Mouse (Mus musculus) adrenal gland, adult 8-10 months (tissue): ENCODE measurements around the gene Ssr2. TPM values are rescaled to one million over a fixed set of nuclear protein-coding genes. Genes with fewer than 3 reads are reported as not detected.

Experiments used
- DNase-seq: peaks from one replicate; pipeline ENCODE4 v3.0.0; 2022
- microRNA-seq, 2 experiments: library from miRNA; unstranded; fragments of <30 nt; microRNA quantifications; one replicate each; pipeline ENCODE4 v1.2.0; 2022
- total RNA-seq, 4 experiments: library from RNA; stranded (reverse); gene quantifications; 2 replicates each; pipeline ENCODE4 v1.2.4; 2022

The Ssr2 gene
- total RNA-seq, 4 experiments from 2014 or later, result 139 to 217 (median 172) TPM

DNA sequence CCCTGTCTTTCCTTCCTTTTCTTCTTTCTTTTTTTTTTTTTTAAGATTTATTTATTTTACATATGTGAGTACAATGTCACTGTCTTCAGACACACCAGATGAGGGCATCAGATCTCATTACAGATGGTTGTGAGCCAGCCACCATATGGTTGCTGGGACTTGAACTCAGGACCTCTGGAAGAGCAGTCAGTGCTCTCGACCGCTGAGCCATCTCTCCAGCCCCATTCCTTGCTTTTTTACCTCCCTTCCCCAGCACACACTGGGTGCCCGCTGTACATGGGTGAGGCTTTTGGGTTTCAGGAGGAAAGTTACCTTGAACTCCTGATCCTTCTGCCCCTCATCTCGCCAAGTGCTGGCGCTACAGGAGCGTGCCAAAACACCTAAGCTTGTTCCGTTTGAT is 49.9 kb downstream of the Ssr2 start:
- no peak for DNase-seq

DNA sequence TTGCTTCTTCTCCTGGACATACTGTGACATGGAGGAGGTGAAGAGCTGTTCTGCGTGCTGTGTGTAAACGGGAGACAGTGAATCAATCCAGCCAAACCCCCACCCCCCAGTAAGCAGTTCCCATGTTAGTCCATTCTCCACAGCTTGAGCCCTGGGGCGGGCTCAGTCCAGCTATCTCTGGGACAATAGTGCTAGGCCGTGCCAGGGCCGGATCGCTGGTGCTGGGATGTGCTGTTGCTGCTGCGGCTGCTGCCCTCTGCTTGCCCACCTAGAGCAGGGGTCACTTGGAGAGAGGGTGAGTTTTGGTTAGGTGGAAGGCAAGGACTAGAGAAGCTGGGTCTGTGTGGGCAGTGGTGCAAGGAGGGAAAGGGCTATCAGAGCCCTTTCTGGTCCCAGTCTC is 50.6 kb downstream of the Ssr2 start:
- no peak for DNase-seq

DNA sequence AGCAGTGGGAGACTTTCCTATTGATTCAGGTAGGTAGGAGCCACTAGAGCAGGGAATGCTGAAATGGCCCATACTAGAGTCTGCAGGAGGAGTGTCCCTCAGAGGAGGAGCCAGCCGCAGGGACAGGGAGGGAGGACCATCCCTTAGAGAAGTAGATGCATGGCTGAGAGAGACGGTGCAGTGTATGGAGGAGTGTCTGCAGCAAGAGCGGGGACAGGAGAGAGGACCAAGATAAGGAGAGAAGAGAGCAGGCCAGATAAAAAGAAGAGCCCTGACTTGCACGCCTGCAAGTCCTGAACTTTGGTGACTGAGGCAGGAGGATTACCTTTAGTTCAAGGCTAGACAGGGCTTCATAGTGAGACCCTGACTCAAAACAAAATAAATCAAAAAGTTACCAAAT is 51.4 kb downstream of the Ssr2 start:
- DNase-seq, result no peak

DNA sequence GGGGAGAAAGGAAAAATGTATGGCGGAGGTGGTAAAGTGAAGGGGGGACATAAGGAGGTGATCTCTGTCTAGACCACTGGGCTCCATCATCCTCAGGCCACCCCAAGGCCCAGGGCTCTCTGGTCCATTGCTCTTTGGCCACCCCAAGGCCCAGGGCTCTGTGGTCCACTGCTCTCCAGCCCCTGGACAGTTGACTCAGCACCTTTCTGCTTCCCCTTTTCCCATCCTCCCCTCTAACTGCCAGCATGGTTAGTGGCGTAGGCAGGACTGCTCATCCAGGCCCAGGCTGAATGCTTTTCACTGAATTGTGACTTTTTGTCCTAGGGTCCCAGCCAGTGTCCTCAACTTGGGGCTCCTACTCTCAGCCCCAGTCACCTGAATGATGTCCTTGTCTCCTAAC is 51.9 kb downstream of the Ssr2 start:
- DNase-seq, result no peak

DNA sequence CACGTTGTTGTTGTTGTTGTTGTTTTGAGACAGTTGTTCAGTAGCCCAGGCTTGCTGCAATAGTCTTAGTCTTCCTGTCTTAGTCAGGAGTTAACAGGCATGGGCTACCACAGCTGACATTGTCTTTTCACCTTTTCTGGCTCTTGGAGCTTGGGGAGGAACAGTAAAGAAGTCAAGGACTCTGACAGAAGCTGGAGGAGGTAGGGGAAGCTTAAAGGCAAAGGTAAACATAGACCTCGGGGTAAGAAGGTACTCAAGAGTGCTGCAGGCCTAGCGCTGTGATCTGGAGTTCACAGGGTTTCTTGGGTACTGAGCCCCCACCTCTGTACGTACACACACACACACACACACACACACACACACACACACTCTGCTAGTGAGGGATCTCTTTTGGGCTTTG is 53.1 kb downstream of the Ssr2 start:
- no peak for DNase-seq

DNA sequence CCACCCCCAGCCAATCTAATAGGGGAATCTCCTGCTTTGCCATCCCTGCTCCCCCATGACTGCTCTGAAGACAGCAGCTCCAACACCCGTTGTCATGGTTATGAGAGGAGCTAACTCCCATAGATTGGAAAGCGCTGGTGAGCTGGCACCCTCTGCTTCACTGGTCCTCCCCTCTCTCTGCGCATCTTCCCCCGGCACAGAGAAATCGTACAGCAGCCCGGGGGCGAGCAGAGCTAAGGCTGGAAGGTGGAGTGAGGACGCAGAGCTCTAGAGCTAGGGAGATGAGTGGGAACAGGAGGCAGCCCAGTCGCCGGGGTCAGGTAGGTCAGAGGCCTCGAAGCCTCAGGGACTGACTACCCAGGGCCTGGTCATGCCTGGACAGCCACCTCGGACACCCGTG is 53.6 kb downstream of the Ssr2 start:
- DNase-seq, result no peak

DNA sequence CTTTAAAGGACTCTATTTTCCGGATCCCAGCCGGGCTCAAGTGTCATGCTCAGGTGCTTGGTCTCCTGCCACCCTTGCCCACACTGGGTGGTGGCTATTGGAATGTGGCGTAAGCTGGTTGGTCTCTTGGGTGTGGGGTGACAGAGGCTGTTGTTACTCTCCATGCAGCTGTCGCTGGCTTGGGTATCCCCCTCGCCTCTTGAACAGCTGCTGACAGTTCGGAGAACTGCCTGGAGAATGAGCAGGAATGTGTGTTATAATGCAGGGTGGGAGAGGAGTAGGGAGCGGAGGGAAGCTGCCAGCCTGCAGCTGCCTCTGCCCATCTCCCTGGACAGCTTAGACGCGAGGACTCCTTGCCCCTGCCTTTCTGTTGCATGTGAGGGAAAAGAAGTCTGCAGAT is 54.3 kb downstream of the Ssr2 start:
- no peak for DNase-seq

DNA sequence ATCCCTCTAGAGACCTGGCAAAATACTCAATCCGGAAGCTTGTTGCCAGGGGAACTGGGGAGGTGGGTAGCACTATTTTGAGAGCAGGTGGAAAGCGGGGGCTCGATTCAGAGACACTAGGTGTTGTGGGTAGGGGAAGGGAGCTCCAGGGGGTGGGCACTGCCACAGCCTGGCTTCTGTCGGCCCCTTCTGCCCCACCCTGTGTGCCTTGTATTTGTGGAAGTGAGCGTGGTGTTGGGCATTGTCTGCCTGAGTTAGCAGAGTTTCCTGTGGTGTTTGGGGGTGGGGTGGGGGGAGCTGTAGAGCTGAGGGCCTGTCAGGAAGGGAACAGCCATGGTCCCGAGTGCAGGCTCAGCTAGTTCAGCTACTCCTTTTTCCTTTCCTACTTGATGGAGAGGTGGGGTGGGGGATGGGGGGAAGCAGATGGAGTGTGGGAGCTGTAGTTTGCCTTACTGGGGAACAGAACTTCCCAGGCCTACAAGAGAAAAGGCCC is 55.2 kb downstream of the Ssr2 start:
- DNase-seq, result no peak

DNA sequence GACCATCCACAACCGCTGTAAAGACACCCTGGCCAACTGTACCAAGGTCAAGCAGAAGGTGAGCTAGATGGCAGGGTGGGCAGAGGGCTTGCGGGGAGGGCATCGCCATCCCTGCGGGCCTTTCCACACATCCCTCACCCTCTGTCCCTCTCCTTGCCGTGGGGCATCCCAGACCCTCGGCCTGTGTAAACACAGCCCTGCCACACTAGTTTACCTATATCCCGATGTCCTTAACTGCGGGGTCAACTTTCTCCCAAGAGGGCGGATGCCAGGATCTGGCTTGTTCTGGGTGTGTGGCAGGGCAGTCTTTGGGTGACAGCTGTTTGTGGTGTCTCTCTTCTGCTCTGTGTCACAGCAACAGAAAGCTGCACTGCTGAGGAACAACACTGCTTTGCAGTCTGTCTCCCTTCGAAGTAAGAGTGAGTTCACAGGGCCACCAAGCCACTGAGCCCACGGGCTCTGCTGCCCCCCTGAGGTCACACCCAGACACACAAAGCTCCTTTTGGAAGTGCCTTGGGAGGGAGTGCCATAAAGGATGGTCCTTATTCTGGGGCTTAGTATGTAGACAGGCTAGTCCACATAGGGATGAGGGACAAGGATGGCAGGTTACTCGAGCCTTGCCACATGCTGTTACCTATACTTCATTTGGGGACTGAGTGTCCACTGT is 56.4 kb downstream of the Ssr2 start:
- no peak for DNase-seq

DNA sequence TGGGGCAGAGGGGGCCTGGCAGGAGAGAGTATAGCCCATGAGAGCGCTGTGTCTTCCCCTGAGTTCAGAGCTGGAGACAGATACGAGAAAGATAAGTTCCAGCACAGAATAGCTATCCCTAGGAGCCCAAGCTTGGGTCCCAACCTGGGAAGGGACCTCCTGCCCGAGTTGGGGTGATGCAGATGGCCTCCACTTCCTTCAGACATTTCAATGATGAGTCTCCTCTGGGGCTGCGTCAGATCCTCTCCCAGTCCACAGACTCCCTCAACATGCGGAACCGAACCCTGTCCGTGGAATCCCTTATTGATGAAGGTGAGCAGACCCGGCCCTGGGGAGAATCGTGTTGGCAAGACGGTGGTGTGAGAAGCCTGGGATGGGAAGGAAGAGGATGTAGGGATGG is 57.4 kb downstream of the Ssr2 start:
- DNase-seq, result no peak

DNA sequence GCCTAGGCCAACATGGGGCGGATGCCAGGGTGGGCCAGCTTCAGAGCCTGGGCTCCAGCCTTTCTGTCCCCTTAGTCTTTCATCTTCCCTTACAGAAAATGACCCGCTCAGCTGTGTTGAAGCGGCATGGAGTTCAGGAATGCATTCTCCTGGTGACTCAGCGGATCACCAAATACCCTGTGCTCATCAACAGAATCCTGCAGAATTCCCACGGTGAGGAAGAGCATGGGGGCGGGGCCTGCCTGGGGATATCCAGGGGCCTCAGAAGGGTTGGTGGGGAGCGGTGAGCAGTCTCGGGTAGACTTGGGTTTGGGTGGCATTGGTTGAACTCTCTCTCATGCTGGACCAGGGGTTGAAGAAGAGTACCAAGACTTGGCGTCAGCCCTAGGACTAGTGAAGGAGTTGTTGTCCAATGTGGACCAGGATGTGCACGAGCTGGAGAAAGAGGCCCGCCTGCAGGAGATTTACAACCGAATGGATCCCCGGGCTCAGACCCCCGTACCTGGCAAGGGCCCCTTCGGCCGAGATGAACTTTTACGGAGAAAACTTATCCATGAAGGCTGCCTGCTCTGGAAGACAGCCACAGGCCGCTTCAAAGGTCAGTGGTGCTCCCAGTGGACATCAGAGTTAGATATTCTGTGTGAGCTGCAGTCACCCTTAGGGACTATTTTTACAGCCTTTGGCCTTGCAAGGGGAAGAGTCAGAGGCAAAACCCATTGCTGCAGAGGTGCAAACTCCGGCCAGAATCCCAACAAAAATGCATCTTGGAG is 60.0 kb downstream of the Ssr2 start:
- no peak for DNase-seq

DNA sequence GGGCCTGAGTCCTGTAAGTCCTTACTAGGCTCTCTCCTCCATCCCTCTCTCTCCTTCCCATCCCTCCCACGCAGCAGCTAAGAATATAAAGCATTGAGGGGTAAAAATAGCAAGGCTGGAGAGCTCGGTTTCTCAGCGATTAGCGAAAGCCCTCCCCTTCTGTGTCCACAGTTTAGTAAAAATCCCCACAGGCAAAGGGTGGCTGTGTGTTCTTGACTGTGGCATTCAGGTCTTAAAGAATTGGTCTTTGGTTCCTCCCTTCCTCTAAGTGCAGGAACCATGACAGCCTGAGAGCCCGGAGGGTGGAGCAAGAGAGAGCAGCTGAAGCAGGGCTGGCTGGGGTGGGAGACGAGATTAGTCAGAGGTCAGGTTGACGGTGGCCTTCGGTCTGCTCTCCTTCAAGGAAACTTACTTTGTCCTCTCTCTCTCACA is 60.9 kb downstream of the Ssr2 start:
- DNase-seq, result no peak

DNA sequence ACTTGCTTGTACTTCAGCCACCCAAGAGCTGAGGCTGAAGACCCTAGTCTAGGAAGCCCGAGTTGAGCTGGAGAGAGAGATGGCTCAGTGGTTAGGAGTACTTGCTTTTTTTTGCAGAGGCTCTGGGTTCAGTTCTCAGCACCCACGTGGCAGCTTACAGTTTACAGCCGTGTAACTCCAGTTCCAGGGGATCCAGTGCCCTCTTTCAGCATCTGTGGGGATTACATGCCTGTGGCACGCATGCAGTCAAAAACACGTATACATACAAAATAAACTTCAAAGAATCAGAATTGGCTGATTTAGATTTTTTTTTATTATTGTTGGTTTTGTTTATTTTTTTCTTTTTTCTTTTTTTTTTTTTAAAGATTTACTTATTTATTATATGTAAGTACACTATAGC is 61.5 kb downstream of the Ssr2 start:
- no peak for DNase-seq

Small RNAs within 50 kb of the gene (microRNA-seq; reads per million reads assigned to microRNA genes)
- 0 reads per million in 2 experiments for gene Mir1905

Other genes with a start within 250 kb of the Ssr2 start
- gene Tmem79, start 239.7 kb upstream of the Ssr2 start, total RNA-seq, result 1 to 10 TPM; 4.4 to 7.1 (median 5.9) TPM
- gene Smg5, start 239.6 kb upstream of the Ssr2 start, total RNA-seq, result 10 to 100 TPM; 48.2 to 66.6 (median 55.9) TPM
- gene Paqr6, start 211.3 kb upstream of the Ssr2 start, total RNA-seq, result 1 to 10 TPM; 4.1 to 6.9 (median 5.4) TPM
- 1 to 10 TPM in 2 of 4 experiments, under 1 TPM in 1, not detected in 1; 0.89 to 1.9 (median 1.3) TPM for gene Bglap3, start 203.1 kb upstream of the Ssr2 start, total RNA-seq
- gene Bglap2, start 197.2 kb upstream of the Ssr2 start, total RNA-seq, result 1 to 10 TPM in 1 of 4 experiments, not detected in 3; 2.1 TPM
- gene Bglap, start 191.4 kb upstream of the Ssr2 start, total RNA-seq, result 1 to 10 TPM in 2 of 4 experiments, under 1 TPM in 2; 0.77 to 7.8 (median 2.5) TPM
- 10 to 100 TPM; 31.5 to 46.9 (median 34.3) TPM for gene Pmf1, start 165.5 kb upstream of the Ssr2 start, total RNA-seq
- 10 to 100 TPM; 44.3 to 50.8 (median 47.0) TPM for gene Slc25a44, start 150.7 kb upstream of the Ssr2 start, total RNA-seq
- 10 to 100 TPM; 12.2 to 14.0 (median 12.5) TPM for gene Sema4a, start 114.7 kb upstream of the Ssr2 start, total RNA-seq
- 100 to 1,000 TPM in 3 of 4 experiments, 10 to 100 TPM in 1; 88.2 to 134 (median 124) TPM for gene Lmna, start 65.9 kb upstream of the Ssr2 start, total RNA-seq
- 1 to 10 TPM; 2.8 to 4.3 (median 3.9) TPM for gene Mex3a, start 43.5 kb upstream of the Ssr2 start, total RNA-seq
- not detected for gene Rab25, start 27.6 kb upstream of the Ssr2 start, total RNA-seq
- gene Lamtor2, start 22.8 kb upstream of the Ssr2 start, total RNA-seq, result 100 to 1,000 TPM; 138 to 164 (median 144) TPM
- 10 to 100 TPM; 64.1 to 81.3 (median 66.7) TPM for gene Ubqln4, start 22.1 kb upstream of the Ssr2 start, total RNA-seq
- gene Arhgef2, start 30.1 kb downstream of the Ssr2 start, total RNA-seq, result 10 to 100 TPM; 22.0 to 48.2 (median 31.5) TPM
- not detected for gene Rxfp4, start 77.3 kb downstream of the Ssr2 start, total RNA-seq
- 10 to 100 TPM; 48.9 to 84.1 (median 58.1) TPM for gene Khdc4, start 109.9 kb downstream of the Ssr2 start, total RNA-seq
- gene Rit1, start 141.0 kb downstream of the Ssr2 start, total RNA-seq, result 10 to 100 TPM; 55.0 to 65.3 (median 59.1) TPM
- gene Syt11, start 199.3 kb downstream of the Ssr2 start, total RNA-seq, result 10 to 100 TPM; 13.5 to 24.3 (median 15.7) TPM